Mouse (Mus musculus) liver, embryonic 16.5 days (tissue): ENCODE data around the gene Gm1673. TPM values are rescaled to one million over a fixed set of nuclear protein-coding genes. Genes with fewer than 3 reads are reported as not detected.

Experiments used
- ATAC-seq: fragments of 200-750 bp; cut with Nextera tagmentation; 2 replicates; pipeline ENCODE4 v1.8.0; 2017; ENCODE audit warnings: low read depth, mild to moderate bottlenecking, moderate number of reproducible peaks, moderate library complexity
- H3K27ac ChIP-seq: fragments of 300-500 bp; sonication (generic); 2 replicates; pipeline ENCODE4 v1.5.1; 2014; ENCODE audit warnings: mild to moderate bottlenecking, low read length
- H3K27me3 ChIP-seq: fragments of 300-500 bp; sonication (generic); 2 replicates; pipeline ENCODE4 v1.6.1; 2014; ENCODE audit warnings: low read depth, low read length, mixed read lengths; ENCODE audit not compliant: control insufficient read depth, insufficient read depth
- H3K36me3 ChIP-seq: fragments of 300-500 bp; sonication (generic); 2 replicates; pipeline ENCODE4 v1.6.1; 2014; ENCODE audit warnings: mild to moderate bottlenecking; ENCODE audit not compliant: control insufficient read depth, insufficient read depth
- H3K4me1 ChIP-seq: fragments of 300-500 bp; sonication (generic); 2 replicates; pipeline ENCODE4 v1.6.1; 2014; ENCODE audit warnings: low read depth, low read length, mixed read lengths; ENCODE audit not compliant: control insufficient read depth
- H3K4me2 ChIP-seq: fragments of 300-500 bp; sonication (generic); 2 replicates; pipeline ENCODE4 v1.6.1; 2014; ENCODE audit warnings: low read depth, low read length, mixed read lengths
- H3K4me3 ChIP-seq: fragments of 300-500 bp; sonication (generic); 2 replicates; pipeline ENCODE4 v1.5.1; 2014; ENCODE audit warnings: low read depth, mild to moderate bottlenecking, low read length
- H3K9ac ChIP-seq: fragments of 300-500 bp; sonication (generic); 2 replicates; pipeline ENCODE4 v1.6.1; 2014; ENCODE audit warnings: low read depth, low read length
- H3K9me3 ChIP-seq: fragments of 300-500 bp; sonication (generic); replicated peaks from 2 replicates; pipeline ENCODE4 v1.6.1; 2016; ENCODE audit warnings: low read length; ENCODE audit not compliant: control insufficient read depth
- WGBS: fragments of 180-500 bp; shearing (Covaris S2); extraction: QIAGEN DNeasy Blood & Tissue Kit; methylation state at CpG from one replicate; pipeline ENCODE4 v1.1.7; 2014; ENCODE audit not compliant: insufficient replicate concordance; 5-methylcytosine and 5-hydroxymethylcytosine counted together
- polyA plus RNA-seq: library from polyadenylated mRNA; unstranded; fragments of >200 nt; fragmentation: Nextera tagmentation; extraction: Ambion mirVana; gene quantifications from 2 replicates; pipeline ENCODE4 v1.2.1, GENCODE M21; 2015

Gene Gm1673
- polyA plus RNA-seq, 1 experiment from 2014 or later = 4.6 TPM

- Histone ChIP-seq H3K36me3 (no peaks in the 10 kb centered on the region), H3K27ac (no peak overlapping the region), H3K9me3 (no peaks in the 10 kb centered on the region), H3K4me1 (no peaks in the 10 kb centered on the region), H3K4me3 (no peak overlapping the region), H3K27me3 (peaks cover 12% of the 10 kb centered on the region), H3K9ac (no peak overlapping the region), H3K4me2 (no peak overlapping the region)
- WGBS = 71% methylated on average over 4 of the region's 4 CpGs
- no peak for ATAC-seq
Observed at GRCm38 (mm10) chr5:34002636-34003035, 19.4 kb downstream of the Gm1673 start.

GRCm38 (mm10) chr5:34004618-34005017, 21.4 kb downstream of the Gm1673 start:
- Histone ChIP-seq H3K4me1 (no peaks in the 10 kb centered on the region), H3K9ac (no peak overlapping the region), H3K27ac (no peak overlapping the region), H3K4me2 (no peak overlapping the region), H3K27me3 (no peaks in the 10 kb centered on the region), H3K9me3 (no peaks in the 10 kb centered on the region), H3K36me3 (no peaks in the 10 kb centered on the region), H3K4me3 (no peak overlapping the region)
- 65% methylated on average over 5 of the region's 5 CpGs for WGBS
- no peak for ATAC-seq

- 52% methylated on average over 4 of the region's 4 CpGs for WGBS
- no peak overlapping the region for H3K27ac ChIP-seq
- no peaks in the 10 kb centered on the region for H3K27me3 ChIP-seq
- no peak overlapping the region for H3K4me3 ChIP-seq
- H3K9ac ChIP-seq = no peak overlapping the region
- ATAC-seq = no peak
- H3K9me3 ChIP-seq = no peaks in the 10 kb centered on the region
- H3K4me1 ChIP-seq = no peaks in the 10 kb centered on the region
- no peak overlapping the region for H3K4me2 ChIP-seq
- no peaks in the 10 kb centered on the region for H3K36me3 ChIP-seq
Observed at GRCm38 (mm10) chr5:34006832-34007231, 23.6 kb downstream of the Gm1673 start.

DNA sequence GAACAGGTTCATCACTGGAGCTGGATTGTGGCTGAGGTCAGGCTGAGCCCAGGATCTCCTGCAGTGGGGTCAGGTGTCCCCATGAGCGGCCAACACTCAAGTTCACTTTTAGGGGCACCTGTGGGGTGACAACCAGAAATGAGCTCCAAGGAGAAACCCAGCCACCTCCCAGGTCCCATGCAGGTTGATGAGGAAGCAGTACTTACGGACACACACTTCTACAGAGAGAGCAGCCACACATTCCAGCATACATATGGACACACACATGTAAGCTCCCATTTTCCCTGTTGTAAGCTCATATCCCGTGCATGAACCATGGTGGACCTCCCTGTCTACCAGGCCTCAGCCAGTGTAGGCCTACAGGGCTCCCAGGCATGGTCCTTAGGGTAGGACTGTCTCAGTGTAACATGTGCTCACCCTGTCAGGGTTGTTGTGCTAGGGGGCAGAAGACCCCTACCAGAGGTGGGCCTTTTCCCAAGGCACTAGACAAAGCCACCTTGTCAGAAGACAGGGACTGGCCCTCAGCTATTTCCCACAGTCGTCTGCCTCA, 24.2 kb downstream of the Gm1673 start:
- Histone ChIP-seq H3K27ac (no peak overlapping the region), H3K4me3 (no peak overlapping the region), H3K9ac (no peak overlapping the region), H3K36me3 (no peaks in the 10 kb centered on the region), H3K4me1 (no peaks in the 10 kb centered on the region), H3K27me3 (no peaks in the 10 kb centered on the region), H3K9me3 (no peaks in the 10 kb centered on the region), H3K4me2 (no peak overlapping the region)
- 46% methylated on average over 4 of the region's 4 CpGs for WGBS
- no peak for ATAC-seq

DNA sequence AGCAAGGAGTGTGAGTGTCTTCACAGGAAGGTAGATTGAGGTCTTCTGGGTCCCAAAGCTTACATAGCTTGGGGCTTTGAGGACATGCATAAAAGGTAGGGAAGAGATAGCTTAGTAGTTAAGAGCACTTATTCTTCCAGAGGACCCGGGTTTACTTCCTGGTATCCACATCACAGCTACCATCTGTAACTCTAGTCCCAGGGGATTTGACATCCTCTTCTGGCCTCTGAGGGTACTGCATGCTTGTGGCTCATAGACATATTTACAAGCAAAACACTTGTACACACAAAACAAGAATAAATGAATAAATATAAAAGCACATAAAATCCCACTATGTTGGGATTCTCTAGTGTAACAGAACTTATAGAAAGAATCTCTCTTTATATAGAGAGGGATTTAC, 31.4 kb downstream of the Gm1673 start:
- H3K9me3 ChIP-seq = no peaks in the 10 kb centered on the region
- H3K27ac ChIP-seq = no peak overlapping the region
- H3K4me2 ChIP-seq = no peak overlapping the region
- ATAC-seq = no peak
- no peak overlapping the region for H3K4me3 ChIP-seq
- no peaks in the 10 kb centered on the region for H3K4me1 ChIP-seq
- no peak overlapping the region for H3K9ac ChIP-seq
- H3K27me3 ChIP-seq = no peaks in the 10 kb centered on the region
- 39% methylated on average over 1 of the region's 1 CpGs for WGBS
- no peaks in the 10 kb centered on the region for H3K36me3 ChIP-seq

DNA sequence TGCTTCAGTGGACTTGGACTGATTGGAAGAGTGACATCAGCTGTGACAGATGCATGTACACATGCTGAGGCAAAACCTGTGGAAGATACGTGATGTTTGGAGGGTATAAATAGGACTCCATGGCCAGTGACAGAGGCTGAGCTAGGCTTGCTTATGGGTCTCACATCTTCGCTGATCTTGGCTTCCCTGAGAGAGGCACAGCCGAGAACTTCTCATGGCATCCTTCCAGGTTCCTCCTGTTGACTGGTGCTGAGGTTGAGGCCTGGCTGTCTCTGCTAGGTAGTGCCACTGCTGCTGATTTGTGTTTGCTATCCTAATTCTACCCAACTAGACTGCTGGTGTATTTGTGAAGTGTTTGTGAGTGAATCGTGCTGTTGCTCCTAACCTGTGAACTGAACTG, 35.7 kb downstream of the Gm1673 start:
- no peaks in the 10 kb centered on the region for H3K4me1 ChIP-seq
- H3K4me2 ChIP-seq = no peak overlapping the region
- WGBS = 55% methylated on average over 4 of the region's 4 CpGs
- no peak overlapping the region for H3K27ac ChIP-seq
- H3K27me3 ChIP-seq = no peaks in the 10 kb centered on the region
- ATAC-seq = no peak
- H3K36me3 ChIP-seq = no peaks in the 10 kb centered on the region
- no peak overlapping the region for H3K9ac ChIP-seq
- H3K4me3 ChIP-seq = no peak overlapping the region
- no peaks in the 10 kb centered on the region for H3K9me3 ChIP-seq

DNA sequence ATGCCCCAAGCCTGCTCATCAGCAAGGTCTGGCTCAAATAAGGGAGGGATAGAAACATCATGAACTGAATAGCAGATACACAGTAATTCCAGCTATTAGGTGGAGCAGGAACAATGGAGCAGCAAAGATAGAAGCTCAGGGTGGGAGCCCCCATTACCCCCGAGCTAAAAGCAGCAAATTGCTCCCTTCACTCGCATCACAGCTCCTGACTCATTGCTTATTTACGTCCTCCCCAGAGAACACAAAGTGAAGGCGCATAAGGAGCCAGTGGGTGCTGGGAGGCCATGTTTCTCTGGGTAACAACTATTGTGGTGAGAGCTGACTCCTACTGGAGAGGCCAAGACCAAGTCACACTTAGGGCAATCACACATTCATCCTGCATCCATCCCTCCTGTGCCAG, 46.9 kb downstream of the Gm1673 start:
- Histone ChIP-seq H3K9me3 (no peaks in the 10 kb centered on the region), H3K4me2 (no peak overlapping the region), H3K36me3 (no peaks in the 10 kb centered on the region), H3K4me1 (no peaks in the 10 kb centered on the region), H3K27ac (no peak overlapping the region), H3K27me3 (no peaks in the 10 kb centered on the region), H3K9ac (no peak overlapping the region), H3K4me3 (no peak overlapping the region)
- ATAC-seq = no peak
- WGBS = 51% methylated on average over 4 of the region's 4 CpGs

GRCm38 (mm10) chr5:34031022-34031421, 47.8 kb downstream of the Gm1673 start:
- Histone ChIP-seq H3K9me3 (no peaks in the 10 kb centered on the region), H3K27me3 (no peaks in the 10 kb centered on the region), H3K9ac (no peak overlapping the region), H3K27ac (no peak overlapping the region), H3K4me1 (no peaks in the 10 kb centered on the region), H3K36me3 (no peaks in the 10 kb centered on the region), H3K4me2 (no peak overlapping the region), H3K4me3 (no peak overlapping the region)
- no peak for ATAC-seq
- WGBS = 28% methylated on average over 6 of the region's 6 CpGs

GRCm38 (mm10) chr5:34032520-34032919, 49.3 kb downstream of the Gm1673 start:
- H3K36me3 ChIP-seq = no peaks in the 10 kb centered on the region
- H3K4me2 ChIP-seq = no peak overlapping the region
- WGBS = 44% methylated on average over 3 of the region's 3 CpGs
- no peaks in the 10 kb centered on the region for H3K27me3 ChIP-seq
- H3K27ac ChIP-seq = no peak overlapping the region
- H3K4me3 ChIP-seq = no peak overlapping the region
- no peak overlapping the region for H3K9ac ChIP-seq
- no peak for ATAC-seq
- H3K4me1 ChIP-seq = no peaks in the 10 kb centered on the region
- H3K9me3 ChIP-seq = no peaks in the 10 kb centered on the region
